Mouse (Mus musculus) ES-CJ7 (cell line): ENCODE results near the gene Pomp.

Source experiments
- DNase-seq: peaks from one replicate; pipeline ENCODE4 v3.0.0; 2011; ENCODE audit warnings: low read depth, low spot score

Gene Pomp

GRCm38 (mm10) chr5:147860449-147861261, at the start of gene Pomp:
TSS of gene Pomp (plus strand) at chr5:147860461.
- peak; percentile 86 for DNase-seq

DNA sequence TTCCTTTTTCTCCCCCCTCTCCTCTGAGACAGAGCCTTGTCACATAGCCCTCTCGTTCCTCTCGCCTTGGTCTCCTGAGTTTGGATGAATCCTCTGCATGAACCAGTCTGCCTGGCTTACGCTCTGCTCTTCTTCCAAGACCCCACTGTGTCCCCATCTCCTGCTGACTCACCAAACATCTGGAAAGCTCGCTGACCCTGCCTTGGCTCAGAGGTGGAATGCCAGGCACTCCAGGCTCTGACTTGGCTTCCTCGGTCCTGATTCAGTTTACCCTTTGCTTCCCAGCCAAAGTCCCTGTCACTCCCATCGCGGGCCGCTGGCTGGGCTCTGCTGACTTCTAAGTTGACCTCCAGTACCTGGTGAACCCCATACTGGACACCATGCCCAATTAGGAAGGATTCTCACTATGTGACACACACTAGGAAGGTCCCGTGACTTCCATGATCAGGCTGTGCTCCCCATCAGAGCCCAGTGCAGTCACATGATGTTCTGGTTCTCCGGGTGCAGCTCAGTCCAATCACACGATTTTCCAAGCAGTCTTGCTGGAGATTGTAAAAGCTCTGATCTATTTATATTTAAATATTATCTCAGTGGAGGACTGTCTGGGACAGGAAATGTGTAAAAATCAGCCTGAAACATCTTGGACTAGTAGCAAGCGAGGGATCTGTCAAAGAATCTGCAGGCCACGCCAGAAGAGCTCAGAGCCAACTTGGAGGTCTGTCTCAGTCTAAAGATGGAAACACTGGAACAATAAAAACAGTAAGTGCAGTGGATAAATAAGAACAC, 47.8 kb upstream of the Pomp start:
- DNase-seq, result no peak

- DNase-seq, result no peak
These were observed 45.3 kb upstream of the Pomp start for GRCm38 (mm10) chr5:147814971-147815370.

- DNase-seq, result no peak
These were observed 44.7 kb upstream of the Pomp start for GRCm38 (mm10) chr5:147815592-147815991.

- DNase-seq, result no peak
These were observed 43.8 kb upstream of the Pomp start for GRCm38 (mm10) chr5:147816465-147816864.

GRCm38 (mm10) chr5:147817747-147818496, 42.3 kb upstream of the Pomp start:
- no peak for DNase-seq

DNA sequence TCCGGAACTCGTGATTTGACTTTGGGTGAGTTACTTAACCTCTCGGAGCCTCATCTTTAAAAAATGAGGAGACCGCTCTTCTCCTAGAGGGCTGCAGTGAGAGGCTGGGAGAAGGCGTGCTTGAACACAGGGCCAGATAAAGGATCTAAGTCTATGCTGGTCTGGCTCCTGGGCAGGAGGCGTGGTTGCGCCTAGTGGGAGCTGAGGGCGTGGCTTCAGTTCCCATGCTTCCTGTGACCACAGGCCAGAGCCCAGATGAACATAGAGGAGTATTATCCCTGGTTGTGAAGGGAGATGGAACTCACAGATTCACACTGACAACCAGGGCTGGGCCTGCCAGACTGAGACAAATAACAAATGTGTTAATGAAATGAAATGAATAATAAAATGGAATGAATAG, 41.4 kb upstream of the Pomp start:
- peak; percentile 74 for DNase-seq

GRCm38 (mm10) chr5:147819895-147820294, 40.4 kb upstream of the Pomp start:
- DNase-seq, result peak; percentile 83

DNA sequence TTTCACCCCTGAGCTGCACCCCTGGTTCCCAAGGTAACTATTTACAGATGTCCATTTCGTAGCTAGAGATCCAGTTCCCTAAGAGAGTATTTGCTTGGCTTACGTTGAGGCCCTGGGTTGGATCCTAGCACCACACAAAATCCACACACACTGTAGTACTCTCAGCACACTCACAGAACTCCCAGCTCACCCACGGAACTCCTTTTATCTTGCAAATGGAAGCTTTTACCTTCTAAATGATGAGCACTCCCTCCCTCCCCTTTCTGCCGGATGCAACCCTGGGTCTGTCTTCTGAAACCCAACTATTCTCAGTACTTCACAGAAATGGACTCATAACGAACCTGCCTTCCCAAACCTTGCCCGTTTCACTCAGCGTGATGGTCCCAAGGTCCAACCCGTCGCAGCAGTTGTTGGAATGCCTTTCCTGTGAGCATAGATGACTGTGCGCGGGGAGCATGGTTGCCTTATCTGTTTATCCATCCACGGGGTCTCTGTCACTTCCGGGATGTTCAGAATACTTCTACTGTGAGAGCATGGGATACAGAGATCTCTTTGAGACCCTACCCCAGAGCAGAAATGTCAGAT, 36.1 kb upstream of the Pomp start:
- peak; percentile 81 for DNase-seq

DNA sequence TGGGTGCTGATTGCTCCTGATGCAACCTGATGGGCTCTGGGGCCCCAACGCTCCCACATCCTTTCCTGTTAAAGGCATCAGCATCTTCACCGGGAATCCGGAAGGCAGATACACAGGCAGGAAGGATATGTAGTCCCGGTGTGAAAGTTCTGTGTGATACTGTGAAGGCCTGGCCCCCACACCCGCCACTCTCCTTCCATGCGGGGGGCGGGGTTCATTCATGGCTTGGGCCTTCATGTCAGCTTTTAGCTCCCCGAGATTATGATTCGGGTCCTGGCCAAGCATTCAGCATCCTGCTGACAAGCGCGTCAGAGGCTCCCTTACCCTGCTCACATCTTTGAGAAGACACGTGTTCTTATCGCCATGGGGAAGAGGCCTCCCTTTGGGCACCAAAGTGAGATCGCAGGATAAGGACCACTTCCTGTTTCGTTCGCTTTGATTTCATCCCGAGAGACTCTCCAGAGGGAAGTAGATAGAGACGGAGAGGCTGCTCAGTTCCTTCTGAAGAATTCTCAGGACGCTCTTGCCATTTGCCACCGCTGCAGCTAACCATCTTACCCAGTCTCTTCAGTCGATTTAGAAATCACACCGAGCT, 34.8 kb upstream of the Pomp start:
- no peak for DNase-seq

DNA sequence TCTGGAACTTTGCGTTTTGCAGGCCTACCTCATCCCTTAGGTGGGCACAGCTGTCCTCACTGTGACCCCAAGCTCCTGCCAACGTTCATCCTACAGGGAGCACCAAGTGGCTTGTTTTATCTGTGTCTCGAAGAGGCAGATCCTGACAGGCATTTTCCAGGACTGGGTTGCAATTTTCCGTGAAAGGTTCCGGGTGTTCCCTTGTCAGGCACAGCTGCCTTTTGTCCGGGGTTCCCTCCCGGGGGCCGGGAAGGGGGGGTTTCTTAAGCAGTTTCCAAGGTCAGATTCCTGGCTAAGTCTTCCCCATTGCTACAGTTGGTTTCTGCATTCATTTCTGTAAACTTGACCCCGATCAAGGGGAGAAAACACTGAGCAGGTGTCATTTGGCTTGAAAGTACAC, 34.2 kb upstream of the Pomp start:
- no peak for DNase-seq

- no peak for DNase-seq
These were observed 33.7 kb upstream of the Pomp start for GRCm38 (mm10) chr5:147826546-147826945.

DNA sequence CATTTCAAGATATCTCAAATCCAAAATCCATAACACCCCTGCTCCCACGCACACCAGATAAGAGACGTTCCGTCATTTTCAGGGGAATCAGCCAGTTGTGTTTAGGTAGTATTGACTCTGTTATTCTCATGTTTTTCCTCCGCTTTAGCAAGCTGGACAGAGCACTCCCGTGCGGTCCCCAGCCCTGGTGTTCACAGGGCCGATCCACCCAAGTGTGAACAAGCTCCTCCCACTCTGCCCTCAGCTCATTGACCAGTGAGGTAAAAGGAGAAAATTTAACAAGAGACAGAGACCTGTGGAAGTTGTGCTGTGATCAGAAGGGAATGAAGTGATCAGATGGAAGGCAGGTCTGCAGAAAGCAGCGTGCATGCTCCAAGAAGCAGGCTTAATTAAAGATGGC, 31.4 kb upstream of the Pomp start:
- no peak for DNase-seq

- DNase-seq, result no peak
These were observed 27.4 kb upstream of the Pomp start for GRCm38 (mm10) chr5:147832842-147833241.

DNA sequence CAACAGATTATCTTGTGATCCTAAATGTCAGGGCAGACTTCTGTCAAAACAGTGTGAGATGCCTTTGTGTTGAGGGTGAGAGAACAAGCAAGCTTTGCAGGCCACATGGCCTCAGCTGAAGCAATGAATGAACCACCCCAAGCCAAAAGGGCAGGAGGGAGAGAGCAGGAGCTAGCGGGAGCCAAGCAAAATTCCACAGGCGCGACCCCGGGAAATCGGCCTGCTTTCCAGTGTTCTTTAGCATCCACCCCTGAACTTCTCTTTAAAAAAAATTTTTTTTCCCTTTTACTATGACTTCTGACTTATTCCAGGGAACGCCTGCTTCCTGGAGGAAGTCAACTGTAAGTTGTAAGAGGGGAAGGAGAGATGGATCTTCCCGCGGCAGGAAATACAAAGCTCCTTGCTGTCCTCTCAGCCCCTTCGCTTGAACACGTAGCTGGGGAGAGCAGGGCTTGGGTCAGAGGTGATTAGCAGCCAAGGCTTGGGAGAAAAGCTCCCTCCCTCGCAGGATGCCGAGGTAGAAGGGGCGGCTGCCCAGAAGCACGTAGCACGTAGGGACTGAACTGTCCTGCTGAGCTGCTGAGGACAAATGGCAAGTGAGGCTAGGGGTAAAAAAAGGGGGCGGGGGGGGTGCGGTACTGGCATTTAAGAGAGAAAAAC, 25.3 kb upstream of the Pomp start:
- peak; percentile 27 for DNase-seq

GRCm38 (mm10) chr5:147839418-147839817, 20.8 kb upstream of the Pomp start:
- no peak for DNase-seq

DNA sequence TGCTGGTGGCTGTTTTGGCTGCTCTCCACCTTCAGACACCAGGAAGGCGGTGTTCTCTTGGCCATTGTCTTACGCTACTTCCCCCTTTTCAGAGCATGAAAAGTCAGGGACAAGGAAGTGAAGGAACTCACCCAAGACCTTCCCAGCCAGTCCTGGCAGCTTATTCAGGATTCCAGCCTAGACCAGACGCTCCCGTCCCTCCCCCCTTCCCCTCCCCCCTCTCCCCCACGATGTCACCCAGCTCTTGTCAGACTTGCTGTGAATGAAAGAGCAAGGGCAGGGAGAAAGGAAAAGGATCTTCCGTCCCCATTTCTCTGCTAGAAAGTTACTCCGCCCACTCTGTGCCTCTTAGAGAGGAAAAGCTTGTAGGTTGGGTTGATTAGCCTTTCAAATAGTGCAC, 16.9 kb upstream of the Pomp start:
- DNase-seq, result peak; percentile 92

DNA sequence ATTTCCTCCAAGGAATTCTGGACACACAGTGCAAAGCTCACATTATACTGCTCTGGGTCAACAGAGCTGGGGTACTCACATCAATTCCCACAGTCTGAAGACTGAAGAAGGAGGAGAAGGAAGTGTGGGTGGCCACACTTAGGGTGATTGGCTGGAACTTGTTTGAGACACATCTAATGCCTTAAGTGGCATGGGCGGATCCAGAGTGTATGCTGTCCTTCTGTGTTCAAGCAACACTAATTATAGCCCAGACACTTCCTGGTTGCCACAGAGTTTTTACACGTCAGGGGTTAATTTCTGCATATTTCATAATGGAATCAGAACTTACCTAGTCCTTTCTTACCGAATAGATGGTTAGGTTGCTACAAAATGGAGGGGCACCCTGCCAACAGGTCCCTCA, 14.9 kb upstream of the Pomp start:
- no peak for DNase-seq

DNA sequence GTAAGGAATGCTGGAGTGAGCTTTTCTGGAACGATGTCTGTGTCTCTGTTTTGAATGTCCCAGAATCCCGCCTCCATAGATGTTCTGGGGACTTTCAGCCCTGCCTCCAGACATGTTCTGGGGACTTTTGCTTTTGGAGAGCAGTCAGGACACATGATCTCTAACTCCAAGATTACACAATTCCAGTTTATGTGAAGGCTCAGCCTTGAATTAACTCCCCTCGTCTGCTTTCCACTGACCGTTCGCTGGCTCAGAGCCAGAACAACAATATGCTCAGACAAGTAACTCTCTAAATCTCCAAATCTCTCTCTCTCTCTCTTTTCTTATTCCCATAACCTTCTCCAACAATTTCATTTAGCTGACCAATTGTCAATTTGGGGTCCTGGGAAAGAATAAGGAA, 12.9 kb upstream of the Pomp start:
- no peak for DNase-seq

DNA sequence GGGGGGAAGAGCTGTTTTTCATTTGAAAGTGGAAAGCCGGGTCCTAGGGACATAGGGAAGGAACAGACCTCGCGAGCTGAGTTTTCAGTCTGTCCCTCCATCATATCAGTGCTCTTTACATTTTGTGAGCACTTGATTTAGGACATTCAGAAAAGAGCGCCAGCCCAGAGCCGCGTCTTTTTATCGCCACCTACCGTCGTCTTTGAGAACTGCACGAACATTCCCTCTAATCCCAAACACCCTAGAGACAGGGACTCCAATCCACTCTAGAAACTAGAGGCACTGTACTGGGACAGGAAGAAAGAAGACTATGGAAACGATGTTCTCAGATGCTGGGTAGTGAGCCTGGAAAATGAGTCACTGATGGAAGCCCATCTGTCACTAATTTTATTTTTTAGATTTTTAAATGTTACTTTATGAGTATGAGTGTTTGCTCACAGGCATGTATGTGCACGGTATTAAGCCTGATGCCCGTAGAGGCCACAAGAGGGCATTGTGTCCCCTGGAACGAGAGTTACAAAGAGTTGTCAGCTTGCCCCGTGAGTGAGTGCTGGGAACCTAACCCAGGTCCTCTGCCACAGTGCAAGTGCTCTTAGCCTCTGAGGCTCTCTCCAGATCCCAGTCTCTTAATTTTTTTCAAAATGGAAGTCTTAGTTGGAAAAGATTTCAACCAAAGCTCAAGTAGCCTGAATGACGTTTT, 11.9 kb upstream of the Pomp start:
- peak; percentile 82 for DNase-seq
